Mouse (Mus musculus): ENCODE measurements around the gene Rab39. TPM values are rescaled to one million over a fixed set of nuclear protein-coding genes. Genes with fewer than 3 reads are reported as not detected.

Gene Rab39
- total RNA-seq, 1 experiment from 2014 or later = 0.55 TPM

Other genes with a start within 250 kb of the Rab39 start
- 61.0 and 65.6 TPM in 2 replicates for gene Atm, start 169.5 kb downstream of the Rab39 start, total RNA-seq (2017)
- 32.5 and 34.6 TPM in 2 replicates for gene Npat, start 169.2 kb downstream of the Rab39 start, total RNA-seq (2017)
- gene Acat1, start 95.8 kb downstream of the Rab39 start, total RNA-seq (2017) = 56.3 and 62.3 TPM in 2 replicates
- 62.7 and 67.6 TPM in 2 replicates for gene Cul5, start 36.2 kb downstream of the Rab39 start, total RNA-seq (2017)
- 10.6 and 12.5 TPM in 2 replicates for gene Slc35f2, start 65.3 kb upstream of the Rab39 start, total RNA-seq (2017)
- gene Sln, start 143.9 kb upstream of the Rab39 start, total RNA-seq (2017) = not detected in 2 replicates